Comparison of ENCODE assay signal across 19 mouse cellular contexts in the genomic region with DNA sequence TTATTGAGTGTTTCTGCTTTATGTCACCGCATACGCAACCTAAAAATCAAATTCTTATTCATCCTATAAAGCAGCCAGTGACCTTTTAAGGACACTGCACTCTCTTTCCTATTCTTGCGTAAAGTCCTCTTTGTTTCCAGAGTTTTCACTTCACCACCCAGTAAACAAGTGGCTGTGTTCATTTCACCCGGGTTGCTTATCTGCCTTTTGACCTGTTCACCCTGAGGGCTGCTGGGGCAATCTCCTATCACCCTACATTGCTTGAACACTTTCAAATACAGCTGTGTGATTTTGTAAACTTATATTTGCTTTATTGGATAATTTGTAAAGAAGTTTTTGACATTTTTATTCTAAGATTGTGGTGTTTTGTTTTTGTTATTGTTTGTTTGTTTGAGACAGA.
"Had no signal": no experiment of that assay in that cellular context is flagged by ENCODE, and none has a peak within 500 bp of the region (broad histone marks: within the 10 kb centered on the region; RNA-seq: fewer than 3 reads in every experiment).

No protein-coding gene starts in this region.

- H3K27me3 ChIP-seq: midbrain, embryonic 12.5 days; neural tube, embryonic 13.5 days; neural tube, embryonic 15.5 days had no signal

- H3K9ac ChIP-seq: lung, embryonic 14.5 days; midbrain, embryonic 12.5 days; neural tube, embryonic 13.5 days; neural tube, embryonic 15.5 days had no signal

- H3K9me3 ChIP-seq: midbrain, embryonic 10.5 days; midbrain, embryonic 12.5 days; neural tube, embryonic 13.5 days; neural tube, embryonic 15.5 days had no signal

- H3K4me3 ChIP-seq: midbrain, embryonic 10.5 days; midbrain, embryonic 12.5 days; myocyte; neural tube, embryonic 13.5 days; neural tube, embryonic 15.5 days had no signal

- DNase-seq: lung, adult 18-20 months; lung, embryonic 14.5 days; lung, postnatal 10 days; lung, postnatal 4 days; midbrain, embryonic 14.5 days; retina, postnatal 1 day; right cerebral cortex, adult 18-20 months; right cerebral cortex, postnatal 25 days; right cerebral cortex, postnatal 4 days; spleen, adult 18-20 months; thymus, adult 18-20 months; thymus, postnatal 14 days; thymus, postnatal 4 days had no signal

- ATAC-seq: midbrain, embryonic 16.5 days had no signal

- H3K27ac ChIP-seq: midbrain, embryonic 10.5 days; midbrain, embryonic 12.5 days; neural tube, embryonic 13.5 days; neural tube, embryonic 15.5 days had no signal

- H3K4me2 ChIP-seq: lung, embryonic 14.5 days; midbrain, embryonic 12.5 days; neural tube, embryonic 13.5 days; neural tube, embryonic 15.5 days had no signal

- H3K36me3 ChIP-seq: midbrain, embryonic 10.5 days; midbrain, embryonic 12.5 days; neural tube, embryonic 13.5 days; neural tube, embryonic 15.5 days had no signal
